Mouse (Mus musculus) forebrain, embryonic 15.5 days (tissue): ENCODE measurements around the gene Stxbp6. TPM values are rescaled to one million over a fixed set of nuclear protein-coding genes. Genes with fewer than 3 reads are reported as not detected.

Experiments used
- ATAC-seq: fragments of 200-750 bp; cut with Nextera tagmentation; replicated peaks from 2 replicates; pipeline ENCODE4 v1.8.0; 2017; ENCODE audit warnings: mild to moderate bottlenecking, moderate TSS enrichment, moderate library complexity
- H3K27ac ChIP-seq: fragments of 300-500 bp; sonication (generic); replicated peaks from 2 replicates; pipeline ENCODE4 v1.5.1; 2015; ENCODE audit warnings: mild to moderate bottlenecking, inconsistent platforms
- H3K27me3 ChIP-seq: fragments of 300-500 bp; sonication (generic); 2 replicates; pipeline ENCODE4 v1.6.1; 2015; ENCODE audit warnings: inconsistent platforms
- H3K36me3 ChIP-seq: fragments of 300-500 bp; sonication (generic); 2 replicates; pipeline ENCODE4 v1.6.1; 2015; ENCODE audit warnings: mild to moderate bottlenecking, inconsistent platforms
- H3K4me1 ChIP-seq: fragments of 300-500 bp; sonication (generic); 2 replicates; pipeline ENCODE4 v1.6.1; 2015; ENCODE audit warnings: inconsistent platforms
- H3K4me2 ChIP-seq: fragments of 300-500 bp; sonication (generic); replicated peaks from 2 replicates; pipeline ENCODE4 v1.6.1; 2015; ENCODE audit warnings: mild to moderate bottlenecking, inconsistent platforms
- H3K4me3 ChIP-seq: fragments of 300-500 bp; sonication (generic); 2 replicates; pipeline ENCODE4 v1.5.1; 2015; ENCODE audit warnings: mild to moderate bottlenecking, inconsistent platforms
- H3K9ac ChIP-seq: fragments of 300-500 bp; sonication (generic); replicated peaks from 2 replicates; pipeline ENCODE4 v1.6.1; 2015; ENCODE audit warnings: mild to moderate bottlenecking, inconsistent platforms
- H3K9me3 ChIP-seq: fragments of 300-500 bp; sonication (generic); 2 replicates; pipeline ENCODE4 v1.6.1; 2016; ENCODE audit warnings: inconsistent platforms
- WGBS: fragments of 180-500 bp; shearing (Covaris S2); methylation state at CpG from one replicate; pipeline ENCODE4 v1.1.7; 2015; ENCODE audit warnings: mixed read lengths; 5-methylcytosine and 5-hydroxymethylcytosine counted together
- polyA plus RNA-seq: library from polyadenylated mRNA; unstranded; fragments of >200 nt; fragmentation: Nextera tagmentation; extraction: Ambion mirVana; gene quantifications from 2 replicates; pipeline ENCODE4 v1.2.1, GENCODE M21; 2015

Stxbp6 gene
- polyA plus RNA-seq, 1 experiment from 2014 or later = 11.8 TPM

DNA sequence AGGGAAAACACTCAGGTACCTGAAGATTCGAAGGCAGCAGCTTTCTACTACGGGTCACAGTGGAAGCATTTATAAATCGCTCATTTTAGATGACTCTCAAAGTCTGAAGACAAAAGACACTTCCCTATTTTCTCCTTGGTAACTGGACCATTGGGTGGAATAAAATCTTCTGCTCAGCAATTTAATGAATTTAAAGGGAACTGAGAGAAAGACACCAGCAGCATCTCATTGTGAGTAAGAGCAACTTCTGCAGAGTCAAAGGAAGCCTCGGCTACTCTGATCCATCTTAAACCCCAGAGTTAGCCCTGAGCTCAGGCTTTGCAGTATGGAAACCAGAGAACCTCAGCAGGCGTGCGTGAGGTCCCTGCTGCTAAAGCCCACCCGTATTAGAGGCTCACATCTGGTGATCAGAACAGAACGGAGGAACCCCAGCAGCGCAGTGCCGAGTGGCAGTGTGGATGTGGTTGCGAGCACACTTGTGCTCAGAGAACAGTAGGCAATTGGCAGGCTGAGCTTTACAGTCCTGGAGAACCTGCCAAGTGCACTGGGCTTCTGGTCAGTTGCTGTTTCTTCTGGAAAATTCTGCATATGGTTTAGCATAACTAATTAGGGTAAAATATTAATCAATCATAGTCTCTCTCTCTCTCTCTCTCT is 62.9 kb downstream of the Stxbp6 start:
- H3K27me3 ChIP-seq = no peaks in the 10 kb centered on the region
- H3K9me3 ChIP-seq = no peaks in the 10 kb centered on the region
- H3K27ac ChIP-seq = no peak overlapping the region
- H3K4me3 ChIP-seq = no peak overlapping the region
- H3K36me3 ChIP-seq = no peaks in the 10 kb centered on the region
- 59% methylated on average over 11 of the region's 11 CpGs for WGBS
- H3K9ac ChIP-seq = no peak overlapping the region
- no peak; the same call in 1 of the 2 replicates for ATAC-seq
- peaks cover 19% of the 10 kb centered on the region for H3K4me1 ChIP-seq
- H3K4me2 ChIP-seq = no peak overlapping the region

GRCm38 (mm10) chr12:45011006-45011405 is 63.5 kb downstream of the Stxbp6 start:
- no peak for ATAC-seq
- Histone ChIP-seq H3K9ac (no peak overlapping the region), H3K36me3 (no peaks in the 10 kb centered on the region), H3K27me3 (no peaks in the 10 kb centered on the region), H3K9me3 (no peaks in the 10 kb centered on the region), H3K27ac (no peak overlapping the region), H3K4me1 (peaks cover 19% of the 10 kb centered on the region), H3K4me3 (no peak overlapping the region), H3K4me2 (no peak overlapping the region)

DNA sequence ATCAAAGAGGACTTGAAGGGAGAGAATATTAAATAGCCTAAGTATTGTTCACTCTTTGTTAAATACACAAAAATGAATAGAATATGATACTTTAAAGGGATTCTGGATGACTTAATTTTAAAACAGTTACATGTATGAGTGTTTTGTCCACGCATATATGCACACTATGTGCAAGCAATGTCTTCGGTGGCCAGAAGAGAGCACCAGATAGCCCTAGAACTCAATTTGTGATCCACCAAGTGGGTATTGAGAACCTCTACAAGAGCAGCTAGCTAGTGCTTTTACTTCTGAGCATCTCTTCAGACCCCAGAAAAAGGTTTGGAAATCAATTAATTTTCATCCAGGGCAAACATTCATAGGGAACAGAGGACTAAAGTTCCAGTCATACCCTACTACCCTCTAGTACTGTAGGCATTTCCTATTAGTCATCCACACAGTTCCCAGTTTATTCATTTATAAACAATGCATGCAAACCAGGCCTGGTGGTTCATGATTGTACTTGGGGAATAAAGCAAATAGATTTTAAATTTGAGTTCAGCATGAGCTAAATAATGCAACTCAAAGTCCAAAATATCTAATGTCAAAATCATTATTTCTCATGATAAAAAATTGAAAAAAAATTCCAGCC is 64.4 kb downstream of the Stxbp6 start:
- Histone ChIP-seq H3K4me1 (peaks cover 19% of the 10 kb centered on the region), H3K4me2 (no peak overlapping the region), H3K36me3 (no peaks in the 10 kb centered on the region), H3K9me3 (no peaks in the 10 kb centered on the region), H3K27me3 (no peaks in the 10 kb centered on the region), H3K4me3 (no peak overlapping the region), H3K27ac (no peak overlapping the region), H3K9ac (no peak overlapping the region)
- ATAC-seq = no peak
- WGBS = 91% methylated on average over 2 of the region's 2 CpGs

DNA sequence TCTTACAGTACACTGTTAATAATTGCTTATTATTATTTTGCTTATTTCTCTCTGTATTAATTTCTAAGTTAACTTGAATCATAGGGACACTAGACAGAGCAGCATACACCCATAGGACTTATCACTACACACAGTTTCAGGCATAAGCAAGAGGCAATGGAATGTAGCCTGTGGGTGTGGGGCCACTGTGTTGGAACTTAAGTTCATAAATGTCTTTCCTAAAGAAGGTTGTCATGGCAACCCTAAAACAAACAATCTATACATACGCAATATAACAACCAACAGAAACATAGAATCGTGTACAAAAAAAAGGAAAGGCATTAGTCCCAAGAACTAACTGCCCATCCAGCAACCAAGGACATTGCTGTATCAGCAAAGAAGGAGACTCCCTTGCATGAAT is 67.9 kb downstream of the Stxbp6 start:
- Histone ChIP-seq H3K4me1 (peaks cover 4% of the 10 kb centered on the region; the same call in 1 of the 2 replicates), H3K9ac (no peak overlapping the region), H3K9me3 (no peaks in the 10 kb centered on the region), H3K27ac (no peak overlapping the region), H3K4me3 (no peak overlapping the region), H3K27me3 (no peaks in the 10 kb centered on the region), H3K36me3 (no peaks in the 10 kb centered on the region), H3K4me2 (no peak overlapping the region)
- ATAC-seq = no peak
- 86% methylated on average over 2 of the region's 2 CpGs for WGBS

- Histone ChIP-seq H3K27ac (no peak overlapping the region), H3K9ac (no peak overlapping the region), H3K36me3 (no peaks in the 10 kb centered on the region), H3K4me2 (no peak overlapping the region), H3K4me3 (no peak overlapping the region), H3K27me3 (no peaks in the 10 kb centered on the region), H3K4me1 (peaks cover 3% of the 10 kb centered on the region; the same call in 1 of the 2 replicates), H3K9me3 (no peaks in the 10 kb centered on the region)
- ATAC-seq = no peak
- WGBS = 77% methylated on average over 4 of the region's 4 CpGs
Observed at GRCm38 (mm10) chr12:45006049-45006448, 68.5 kb downstream of the Stxbp6 start.

GRCm38 (mm10) chr12:45001996-45002395 is 72.5 kb downstream of the Stxbp6 start:
- Histone ChIP-seq H3K4me1 (no peaks in the 10 kb centered on the region), H3K9ac (no peak overlapping the region), H3K27ac (no peak overlapping the region), H3K4me3 (no peak overlapping the region), H3K36me3 (no peaks in the 10 kb centered on the region), H3K27me3 (no peaks in the 10 kb centered on the region), H3K4me2 (no peak overlapping the region), H3K9me3 (no peaks in the 10 kb centered on the region)
- no peak for ATAC-seq
- 89% methylated on average over 1 of the region's 1 CpGs for WGBS

DNA sequence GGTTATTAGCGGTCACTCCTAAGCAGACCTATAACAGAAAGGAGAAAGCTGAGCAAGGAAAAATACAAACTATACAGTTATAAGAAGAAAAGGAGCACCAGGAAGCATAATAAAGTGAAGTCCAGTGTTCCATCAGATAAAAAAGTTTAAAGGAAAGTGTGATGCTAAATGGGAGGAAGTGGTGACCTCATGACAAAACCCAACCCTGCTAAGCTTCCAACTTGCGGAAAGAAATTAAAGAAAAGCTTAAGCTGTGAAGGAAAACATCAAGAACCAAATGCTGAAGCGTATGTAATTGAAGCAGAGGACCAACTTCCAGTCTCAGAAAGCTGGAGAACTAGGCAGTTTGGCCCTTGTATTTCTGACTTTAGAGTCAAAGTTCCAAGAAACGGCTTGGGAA is 77.1 kb downstream of the Stxbp6 start:
- Histone ChIP-seq H3K27ac (no peak overlapping the region), H3K9me3 (no peaks in the 10 kb centered on the region), H3K36me3 (no peaks in the 10 kb centered on the region), H3K9ac (no peak overlapping the region), H3K4me2 (no peak overlapping the region), H3K4me3 (no peak overlapping the region), H3K4me1 (no peaks in the 10 kb centered on the region), H3K27me3 (no peaks in the 10 kb centered on the region)
- WGBS = 93% methylated on average over 4 of the region's 4 CpGs
- ATAC-seq = no peak

DNA sequence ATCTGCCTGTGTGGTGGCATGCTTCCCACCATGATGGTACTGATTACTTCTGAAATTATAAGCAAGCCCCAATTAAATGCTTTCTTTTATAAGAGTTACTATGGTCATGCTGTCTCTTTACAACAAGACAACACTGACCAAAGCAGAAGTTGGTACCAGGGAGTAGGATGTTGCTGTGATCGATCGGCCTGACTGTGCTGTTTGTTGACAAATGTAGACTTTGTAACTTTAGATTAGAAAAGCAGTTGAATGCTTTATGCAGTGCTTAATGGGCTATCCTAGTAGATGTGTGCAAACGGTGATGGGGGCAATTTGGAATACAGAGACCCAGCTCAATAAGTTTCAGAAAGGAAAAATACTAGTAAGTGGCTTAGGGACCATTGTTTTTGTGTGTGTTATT is 77.6 kb downstream of the Stxbp6 start:
- H3K27me3 ChIP-seq = no peaks in the 10 kb centered on the region
- no peaks in the 10 kb centered on the region for H3K4me1 ChIP-seq
- ATAC-seq = no peak
- WGBS = 92% methylated on average over 3 of the region's 3 CpGs
- H3K9me3 ChIP-seq = no peaks in the 10 kb centered on the region
- no peak overlapping the region for H3K27ac ChIP-seq
- no peaks in the 10 kb centered on the region for H3K36me3 ChIP-seq
- H3K4me3 ChIP-seq = no peak overlapping the region
- H3K4me2 ChIP-seq = no peak overlapping the region
- H3K9ac ChIP-seq = no peak overlapping the region

GRCm38 (mm10) chr12:44996274-44996673 is 78.2 kb downstream of the Stxbp6 start:
- Histone ChIP-seq H3K9me3 (no peaks in the 10 kb centered on the region), H3K4me3 (no peak overlapping the region), H3K27me3 (no peaks in the 10 kb centered on the region), H3K4me2 (no peak overlapping the region), H3K4me1 (no peaks in the 10 kb centered on the region), H3K9ac (no peak overlapping the region), H3K27ac (no peak overlapping the region), H3K36me3 (no peaks in the 10 kb centered on the region)
- 82% methylated on average over 2 of the region's 2 CpGs for WGBS
- no peak for ATAC-seq

GRCm38 (mm10) chr12:44993391-44993790 is 81.1 kb downstream of the Stxbp6 start:
- no peaks in the 10 kb centered on the region for H3K36me3 ChIP-seq
- no peak for ATAC-seq
- 77% methylated on average over 3 of the region's 3 CpGs for whole genome bisulfite sequencing
- H3K4me2 ChIP-seq = no peak overlapping the region
- H3K4me1 ChIP-seq = peaks cover 12% of the 10 kb centered on the region; the same call in 1 of the 2 replicates
- H3K9me3 ChIP-seq = no peaks in the 10 kb centered on the region
- no peak overlapping the region for H3K4me3 ChIP-seq
- no peaks in the 10 kb centered on the region for H3K27me3 ChIP-seq
- no peak overlapping the region for H3K9ac ChIP-seq
- H3K27ac ChIP-seq = no peak overlapping the region

- ATAC-seq = no peak
- Histone ChIP-seq H3K4me3 (no peak overlapping the region), H3K27ac (no peak overlapping the region), H3K4me1 (peaks cover 12% of the 10 kb centered on the region; the same call in 1 of the 2 replicates), H3K4me2 (no peak overlapping the region), H3K27me3 (no peaks in the 10 kb centered on the region), H3K36me3 (no peaks in the 10 kb centered on the region), H3K9ac (no peak overlapping the region), H3K9me3 (no peaks in the 10 kb centered on the region)
- WGBS = 93% methylated on average over 4 of the region's 4 CpGs
Observed at GRCm38 (mm10) chr12:44992847-44993246, 81.7 kb downstream of the Stxbp6 start.

DNA sequence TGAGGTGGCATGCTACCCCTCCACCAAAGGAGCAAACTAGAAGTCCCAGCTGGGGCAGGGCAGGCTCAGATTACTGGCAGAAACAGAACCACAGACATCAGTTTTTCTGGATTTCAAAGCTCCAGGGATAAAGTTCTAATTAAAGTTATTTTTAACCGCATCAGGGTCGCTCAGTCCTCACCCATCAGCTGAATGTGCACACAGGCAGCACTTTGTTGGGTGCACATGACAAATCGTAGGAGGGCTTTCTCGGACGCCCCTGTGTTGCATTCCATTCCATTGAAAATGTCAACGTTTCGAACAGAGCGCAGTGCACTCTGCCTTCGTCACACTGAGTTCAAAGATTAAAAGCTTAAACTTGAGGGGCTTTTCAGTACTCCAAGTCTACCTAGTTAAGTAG is 84.1 kb downstream of the Stxbp6 start:
- H3K9ac ChIP-seq = no peak overlapping the region
- no peak overlapping the region for H3K4me2 ChIP-seq
- H3K36me3 ChIP-seq = no peaks in the 10 kb centered on the region
- H3K4me3 ChIP-seq = no peak overlapping the region
- H3K27ac ChIP-seq = 0 out of 2 replicates have a peak overlapping the region, but pooled peaks have one; percentile 14
- ATAC-seq = no peak
- H3K9me3 ChIP-seq = no peaks in the 10 kb centered on the region
- H3K4me1 ChIP-seq = peaks cover 12% of the 10 kb centered on the region; the same call in 1 of the 2 replicates
- H3K27me3 ChIP-seq = no peaks in the 10 kb centered on the region
- 55% methylated on average over 9 of the region's 9 CpGs for WGBS

DNA sequence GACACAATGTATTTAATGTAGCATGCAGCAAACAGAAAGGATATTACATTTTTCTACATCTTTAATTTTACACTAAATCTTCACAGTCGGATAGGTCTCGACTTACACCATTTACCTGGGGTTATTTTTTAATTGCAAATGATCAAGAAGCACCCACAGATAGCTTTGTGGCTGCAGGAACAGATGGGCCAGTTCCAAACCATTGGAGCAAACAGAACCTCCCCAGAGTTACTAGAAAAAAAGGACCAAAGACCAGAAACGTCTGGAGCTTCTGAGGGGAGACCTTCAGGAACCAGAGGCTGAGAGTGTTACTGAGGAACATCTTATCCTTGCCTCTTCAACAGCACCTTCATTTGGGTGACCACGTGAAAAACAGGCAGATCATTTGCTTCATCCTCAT is 85.5 kb downstream of the Stxbp6 start:
- Histone ChIP-seq H3K9me3 (no peaks in the 10 kb centered on the region), H3K27me3 (no peaks in the 10 kb centered on the region), H3K4me1 (peaks cover 12% of the 10 kb centered on the region; the same call in 1 of the 2 replicates), H3K4me2 (no peak overlapping the region), H3K27ac (no peak overlapping the region), H3K4me3 (no peak overlapping the region), H3K36me3 (no peaks in the 10 kb centered on the region), H3K9ac (no peak overlapping the region)
- WGBS = 81% methylated on average over 4 of the region's 4 CpGs
- no peak for ATAC-seq
